Mouse (Mus musculus) embryonic facial prominence, embryonic 10.5 days (tissue): ENCODE data around the gene Apba2. TPM values are rescaled to one million over a fixed set of nuclear protein-coding genes. Genes with fewer than 3 reads are reported as not detected.

ENCODE experiments used
- DNase-seq: peaks from one replicate; pipeline ENCODE4 v3.0.0-alpha.2; 2017; ENCODE audit warnings: low spot score
- H3K27ac ChIP-seq: fragments of 300-500 bp; sonication (generic); replicated peaks from 2 replicates; pipeline ENCODE4 v1.5.1; 2016; ENCODE audit warnings: mild to moderate bottlenecking
- H3K27me3 ChIP-seq: fragments of 300-500 bp; sonication (generic); replicated peaks from 2 replicates; pipeline ENCODE4 v1.6.1; 2016; ENCODE audit warnings: low read depth, mild to moderate bottlenecking; ENCODE audit not compliant: poor library complexity, severe bottlenecking
- H3K36me3 ChIP-seq: fragments of 300-500 bp; sonication (generic); replicated peaks from 2 replicates; pipeline ENCODE4 v1.6.1; 2016; ENCODE audit warnings: mild to moderate bottlenecking, moderate library complexity
- H3K4me1 ChIP-seq: fragments of 300-500 bp; sonication (generic); 2 replicates; pipeline ENCODE4 v1.6.1; 2016
- H3K4me3 ChIP-seq: fragments of 300-500 bp; sonication (generic); 2 replicates; pipeline ENCODE4 v1.5.1; 2016; ENCODE audit warnings: mild to moderate bottlenecking, moderate library complexity
- H3K9me3 ChIP-seq: fragments of 300-500 bp; sonication (generic); 2 replicates; pipeline ENCODE4 v1.6.1; 2016; ENCODE audit warnings: mild to moderate bottlenecking
- WGBS: fragments of 180-500 bp; shearing (Covaris S2); methylation state at CpG from one replicate; pipeline ENCODE4 v1.1.7; 2016; 5-methylcytosine and 5-hydroxymethylcytosine counted together
- polyA plus RNA-seq: library from polyadenylated mRNA; unstranded; fragments of >200 nt; fragmentation: Nextera tagmentation; extraction: Ambion mirVana; gene quantifications from 2 replicates; pipeline ENCODE4 v1.2.1, GENCODE M21; 2016

Gene Apba2
- polyA plus RNA-seq, 1 experiment from 2014 or later = 20.7 TPM

GRCm38 (mm10) chr7:64627972-64628655 is 126.6 kb downstream of the Apba2 start:
- Histone ChIP-seq H3K4me3 (no peak overlapping the region), H3K27ac (no peak overlapping the region), H3K9me3 (no peaks in the 10 kb centered on the region), H3K27me3 (no peaks in the 10 kb centered on the region), H3K36me3 (no peaks in the 10 kb centered on the region), H3K4me1 (peaks cover 27% of the 10 kb centered on the region)
- WGBS = 63% methylated on average over 8 of the region's 8 CpGs
- no peak for DNase-seq

- Histone ChIP-seq H3K36me3 (no peaks in the 10 kb centered on the region), H3K9me3 (no peaks in the 10 kb centered on the region), H3K27ac (no peak overlapping the region), H3K4me3 (no peak overlapping the region), H3K4me1 (peaks cover 37% of the 10 kb centered on the region), H3K27me3 (no peaks in the 10 kb centered on the region)
- no peak for DNase-seq
- 89% methylated on average over 6 of the region's 6 CpGs for WGBS
These were observed 129.2 kb downstream of the Apba2 start for GRCm38 (mm10) chr7:64630697-64631096.

DNA sequence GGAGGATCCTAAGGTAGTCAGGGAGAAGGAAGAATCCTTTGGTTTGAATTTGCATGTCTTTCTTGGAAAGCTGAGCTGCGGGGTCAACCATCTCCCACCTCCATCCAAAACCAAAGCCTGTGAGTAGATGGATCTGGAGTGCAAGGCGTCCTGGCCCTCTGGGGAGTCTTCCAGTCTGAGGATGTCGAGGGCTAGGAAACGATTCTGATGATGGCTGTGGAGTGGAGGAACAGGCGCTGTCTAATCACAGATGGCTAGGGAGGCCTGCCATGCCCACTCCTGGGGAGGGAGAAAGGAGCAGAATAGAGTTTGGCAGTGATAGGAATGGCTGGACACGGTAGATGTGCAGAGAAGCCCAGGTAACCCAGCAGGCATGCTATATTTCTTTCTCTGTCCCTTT is 129.6 kb downstream of the Apba2 start:
- H3K27me3 ChIP-seq = no peaks in the 10 kb centered on the region
- WGBS = 72% methylated on average over 6 of the region's 6 CpGs
- H3K9me3 ChIP-seq = no peaks in the 10 kb centered on the region
- H3K36me3 ChIP-seq = no peaks in the 10 kb centered on the region
- no peak for DNase-seq
- H3K4me1 ChIP-seq = peaks cover 37% of the 10 kb centered on the region
- H3K27ac ChIP-seq = no peak overlapping the region; the same call in 1 of the 2 replicates
- no peak overlapping the region for H3K4me3 ChIP-seq

- Histone ChIP-seq H3K4me1 (peaks cover 37% of the 10 kb centered on the region), H3K4me3 (no peak overlapping the region), H3K27ac (no peak overlapping the region), H3K27me3 (no peaks in the 10 kb centered on the region), H3K9me3 (no peaks in the 10 kb centered on the region), H3K36me3 (no peaks in the 10 kb centered on the region)
- 44% methylated on average over 6 of the region's 6 CpGs for WGBS
- DNase-seq = peak; percentile 11
These were observed 130.4 kb downstream of the Apba2 start for GRCm38 (mm10) chr7:64631781-64632351.

DNA sequence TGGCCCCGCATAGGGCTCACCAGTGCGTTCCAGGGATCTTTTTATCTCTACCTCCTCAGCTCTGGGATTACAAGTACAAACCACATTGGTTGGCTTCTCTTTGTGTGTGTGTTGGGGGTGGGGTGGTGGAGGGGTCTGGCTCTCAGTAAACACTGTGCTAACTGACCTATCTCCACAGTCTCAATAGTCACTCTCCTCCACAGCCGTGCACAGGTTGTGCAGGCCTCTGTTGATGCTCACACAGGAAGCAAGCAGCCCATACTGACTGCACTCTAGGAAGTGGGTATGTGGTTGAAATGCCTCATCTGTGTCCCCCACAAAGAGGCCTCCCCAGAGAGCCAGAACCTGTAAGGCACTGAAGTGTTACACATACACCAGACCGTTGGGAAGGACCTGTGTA is 131.7 kb downstream of the Apba2 start:
- 50% methylated on average over 4 of the region's 4 CpGs for WGBS
- DNase-seq = no peak
- no peak overlapping the region for H3K4me3 ChIP-seq
- H3K9me3 ChIP-seq = no peaks in the 10 kb centered on the region
- no peaks in the 10 kb centered on the region for H3K27me3 ChIP-seq
- no peaks in the 10 kb centered on the region for H3K36me3 ChIP-seq
- peaks cover 37% of the 10 kb centered on the region for H3K4me1 ChIP-seq
- H3K27ac ChIP-seq = peak overlapping the region; percentile 40; the same call in 1 of the 2 replicates

GRCm38 (mm10) chr7:64633916-64634315 is 132.4 kb downstream of the Apba2 start:
- H3K9me3 ChIP-seq = no peaks in the 10 kb centered on the region
- peak overlapping the region; percentile 57 for H3K27ac ChIP-seq
- no peaks in the 10 kb centered on the region for H3K36me3 ChIP-seq
- peaks cover 37% of the 10 kb centered on the region for H3K4me1 ChIP-seq
- 58% methylated on average over 5 of the region's 5 CpGs for WGBS
- no peaks in the 10 kb centered on the region for H3K27me3 ChIP-seq
- no peak for DNase-seq
- no peak overlapping the region for H3K4me3 ChIP-seq

- no peak for DNase-seq
- H3K4me1 ChIP-seq = peaks cover 37% of the 10 kb centered on the region
- no peaks in the 10 kb centered on the region for H3K36me3 ChIP-seq
- H3K4me3 ChIP-seq = no peak overlapping the region
- H3K27me3 ChIP-seq = no peaks in the 10 kb centered on the region
- H3K27ac ChIP-seq = no peak overlapping the region
- no peaks in the 10 kb centered on the region for H3K9me3 ChIP-seq
These were observed 133.0 kb downstream of the Apba2 start for GRCm38 (mm10) chr7:64634482-64634881.

DNA sequence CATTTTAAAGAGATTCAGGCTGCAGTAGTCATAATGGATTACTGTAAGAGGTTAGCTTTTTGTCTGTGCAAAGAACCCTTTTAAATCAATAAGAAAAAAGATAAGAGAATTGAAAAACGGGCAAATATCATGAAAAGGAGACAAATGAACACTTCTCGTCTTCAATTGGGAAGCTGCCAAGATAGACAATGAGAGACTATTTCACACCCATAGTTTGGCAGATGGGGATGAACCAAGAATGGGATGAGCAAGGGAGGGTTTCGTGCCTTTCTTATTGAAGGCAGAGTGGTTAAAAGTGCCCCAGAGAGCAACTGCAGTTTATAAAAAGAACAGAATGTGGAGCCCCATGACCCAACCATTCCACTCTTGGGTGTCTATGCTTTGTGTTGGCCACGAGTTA is 137.4 kb downstream of the Apba2 start:
- 88% methylated on average over 4 of the region's 4 CpGs for WGBS
- Histone ChIP-seq H3K36me3 (no peaks in the 10 kb centered on the region), H3K27ac (no peak overlapping the region), H3K4me1 (peaks cover 6% of the 10 kb centered on the region), H3K27me3 (no peaks in the 10 kb centered on the region), H3K9me3 (no peaks in the 10 kb centered on the region), H3K4me3 (no peak overlapping the region)
- DNase-seq = no peak

DNA sequence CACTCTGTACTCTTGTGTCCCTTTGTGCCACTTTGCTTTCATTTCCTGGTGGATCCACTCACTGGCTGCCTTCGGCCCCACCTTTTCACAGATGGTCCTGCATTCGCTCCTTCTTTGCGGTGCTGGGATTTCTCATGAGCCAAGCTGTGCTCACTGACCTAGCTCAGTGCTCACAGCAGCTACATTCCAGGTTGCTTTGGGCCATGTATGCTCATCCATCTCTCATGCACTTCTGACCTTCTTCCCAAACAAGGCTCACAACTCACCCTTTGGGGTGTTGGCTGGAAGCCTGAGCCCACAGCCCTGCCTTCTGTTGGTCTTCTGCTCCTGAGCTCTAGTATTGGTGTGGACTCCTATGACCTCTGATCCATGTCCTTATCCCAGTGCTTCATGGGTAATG is 139.1 kb downstream of the Apba2 start:
- WGBS = 95% methylated on average over 3 of the region's 3 CpGs
- Histone ChIP-seq H3K27ac (no peak overlapping the region), H3K4me3 (no peak overlapping the region), H3K27me3 (no peaks in the 10 kb centered on the region), H3K36me3 (no peaks in the 10 kb centered on the region), H3K4me1 (no peaks in the 10 kb centered on the region), H3K9me3 (no peaks in the 10 kb centered on the region)
- DNase-seq = no peak

- H3K36me3 ChIP-seq = no peaks in the 10 kb centered on the region
- H3K4me1 ChIP-seq = no peaks in the 10 kb centered on the region
- 60% methylated on average over 1 of the region's 1 CpGs for whole genome bisulfite sequencing
- H3K9me3 ChIP-seq = no peaks in the 10 kb centered on the region
- H3K4me3 ChIP-seq = no peak overlapping the region
- no peak overlapping the region for H3K27ac ChIP-seq
- no peaks in the 10 kb centered on the region for H3K27me3 ChIP-seq
- no peak for DNase-seq
These were observed 141.4 kb downstream of the Apba2 start for GRCm38 (mm10) chr7:64642903-64643302.

DNA sequence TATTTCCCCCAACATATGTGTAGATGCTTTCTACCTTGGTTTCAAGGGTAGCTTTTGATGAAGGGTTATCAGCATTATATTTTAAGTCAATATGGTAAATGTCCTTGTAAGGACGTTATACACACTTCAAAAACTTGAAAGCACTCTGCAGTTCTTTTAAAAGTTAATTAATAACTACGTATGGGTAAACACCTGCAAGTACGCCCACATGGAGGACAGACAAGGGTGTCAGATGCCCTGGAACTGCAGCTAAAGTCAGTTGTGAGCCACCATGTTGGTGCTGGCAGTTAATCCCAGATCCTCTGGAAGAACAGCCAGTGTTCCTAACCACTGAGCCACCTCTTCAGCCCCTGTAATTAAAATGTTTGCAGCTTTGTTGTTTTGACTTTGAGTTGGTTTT is 144.0 kb downstream of the Apba2 start:
- no peaks in the 10 kb centered on the region for H3K36me3 ChIP-seq
- H3K4me1 ChIP-seq = no peaks in the 10 kb centered on the region
- DNase-seq = no peak
- WGBS = 82% methylated on average over 3 of the region's 3 CpGs
- no peak overlapping the region for H3K27ac ChIP-seq
- no peaks in the 10 kb centered on the region for H3K27me3 ChIP-seq
- H3K9me3 ChIP-seq = no peaks in the 10 kb centered on the region
- no peak overlapping the region for H3K4me3 ChIP-seq

- Histone ChIP-seq H3K27me3 (no peaks in the 10 kb centered on the region), H3K36me3 (no peaks in the 10 kb centered on the region), H3K4me1 (no peaks in the 10 kb centered on the region), H3K4me3 (no peak overlapping the region), H3K27ac (no peak overlapping the region), H3K9me3 (no peaks in the 10 kb centered on the region)
- no peak for DNase-seq
- 76% methylated on average over 6 of the region's 6 CpGs for WGBS
These were observed 144.5 kb downstream of the Apba2 start for GRCm38 (mm10) chr7:64646046-64646445.

GRCm38 (mm10) chr7:64648947-64649607 is 147.6 kb downstream of the Apba2 start:
- Histone ChIP-seq H3K36me3 (no peaks in the 10 kb centered on the region), H3K4me3 (no peak overlapping the region), H3K4me1 (no peaks in the 10 kb centered on the region), H3K27ac (no peak overlapping the region), H3K9me3 (no peaks in the 10 kb centered on the region), H3K27me3 (no peaks in the 10 kb centered on the region)
- 87% methylated on average over 10 of the region's 10 CpGs for WGBS
- no peak for DNase-seq
